Comparison of ENCODE assay signal across 17 mouse cellular contexts in genomic region chr16:14123901-14124300, GRCm38 (mm10).
"Had no signal": no experiment of that assay in that cellular context is flagged by ENCODE, and none has a peak within 500 bp of the region (broad histone marks: within the 10 kb centered on the region; RNA-seq: fewer than 3 reads in every experiment).

No protein-coding gene starts in this region.

- H3K4me3 ChIP-seq: myocyte; neural tube, embryonic 13.5 days had no signal

- DNase-seq: kidney, adult 11 months; kidney, adult 9 months; kidney, postnatal 14 days; kidney, postnatal 4 days; liver, postnatal 0 days; lung, embryonic 14.5 days; lung, postnatal 36 days; midbrain, embryonic 14.5 days; retina, postnatal 1 day; right cerebral cortex, postnatal 25 days; spleen, adult 18-20 months; thymus, adult 18-20 months; thymus, postnatal 4 days had no signal

- H3K9me3 ChIP-seq: neural tube, embryonic 13.5 days had no signal

- H3K27me3 ChIP-seq: neural tube, embryonic 13.5 days had no signal

- H3K4me1 ChIP-seq: neural tube, embryonic 13.5 days had no signal

- ATAC-seq: liver, postnatal 0 days had no signal

- H3K9ac ChIP-seq: liver, embryonic 14.5 days; liver, postnatal 0 days; lung, embryonic 14.5 days; neural tube, embryonic 13.5 days had no signal

- H3K4me2 ChIP-seq: lung, embryonic 14.5 days; midbrain, embryonic 11.5 days; neural tube, embryonic 13.5 days had no signal

- H3K27ac ChIP-seq: liver, embryonic 14.5 days; neural tube, embryonic 13.5 days had no signal
